ENCODE assay signal across 11 mouse cellular contexts in genomic region chr11:65386291-65387061, GRCm38 (mm10).
A peak's percentile ranks its signal among the peaks of the same experiment; 100 is the strongest.
DNase-seq lines count a peak whose midpoint lies in the region; ATAC-seq lines count a peak whose summit lies in the region.
"Had no signal": no experiment of that assay in that cellular context is flagged by ENCODE, and none has a peak within 500 bp of the region (broad histone marks: within the 10 kb centered on the region; RNA-seq: fewer than 3 reads in every experiment).

No protein-coding gene starts in this region.

- no peak overlapping the region for H3K4me3 ChIP-seq in forebrain, embryonic 12.5 days (replicated peaks)
- no peak overlapping the region for H3K4me3 ChIP-seq in forebrain, embryonic 15.5 days
- H3K4me3 ChIP-seq: embryonic facial prominence, embryonic 12.5 days; left cerebral cortex, adult 2 months had no signal

- H3K36me3 ChIP-seq in forebrain, embryonic 12.5 days (replicated peaks), result no peaks in the 10 kb centered on the region
- H3K36me3 ChIP-seq in forebrain, embryonic 15.5 days, result no peaks in the 10 kb centered on the region
- H3K36me3 ChIP-seq: embryonic facial prominence, embryonic 12.5 days had no signal

- ATAC-seq in forebrain, embryonic 12.5 days (ENCODE audit: low FRiP score), result peak; percentile 46; the same call in 1 of the 2 replicates
- ATAC-seq in forebrain, embryonic 15.5 days (replicated peaks), result no peak
- ATAC-seq in megakaryocyte progenitor cell, adult 5-6 weeks (replicated peaks; ENCODE audit: poor library complexity), result no peak

- 50% methylated on average over 14 of the region's 14 CpGs for WGBS in forebrain, embryonic 12.5 days
- WGBS in forebrain, embryonic 15.5 days, result 31% methylated on average over 14 of the region's 14 CpGs

- H3K27ac ChIP-seq in forebrain, embryonic 12.5 days, result peak overlapping the region; percentile 46
- H3K27ac ChIP-seq in forebrain, embryonic 15.5 days (replicated peaks), result no peak overlapping the region
- H3K27ac ChIP-seq: embryonic facial prominence, embryonic 12.5 days; left cerebral cortex, adult 2 months had no signal

- peaks cover 3% of the 10 kb centered on the region; the same call in 1 of the 2 replicates for H3K4me1 ChIP-seq in forebrain, embryonic 12.5 days
- H3K4me1 ChIP-seq in forebrain, embryonic 15.5 days, result peaks cover 7% of the 10 kb centered on the region; the same call in 1 of the 2 replicates

- H3K4me2 ChIP-seq in forebrain, embryonic 12.5 days, result no peak overlapping the region
- H3K4me2 ChIP-seq in forebrain, embryonic 15.5 days (replicated peaks), result no peak overlapping the region
- H3K4me2 ChIP-seq: embryonic facial prominence, embryonic 12.5 days had no signal

- peak; percentile 50 for DNase-seq in urinary bladder, postnatal 14 days (ENCODE audit: low spot score)
- no peak for DNase-seq in urinary bladder, postnatal 4 days (ENCODE audit: low spot score in 2 of 2)
- DNase-seq in kidney, postnatal 36 days, result peak; percentile 13 to 26
- no peak for DNase-seq in layer of hippocampus, postnatal 36 days
- no peak for DNase-seq in gastrocnemius, postnatal 14 days
- DNase-seq: adrenal gland, postnatal 25 days had no signal

- H3K9ac ChIP-seq in forebrain, embryonic 12.5 days, result no peak overlapping the region
- H3K9ac ChIP-seq in forebrain, embryonic 15.5 days (replicated peaks), result no peak overlapping the region
- H3K9ac ChIP-seq: embryonic facial prominence, embryonic 12.5 days had no signal

- H3K27me3 ChIP-seq in forebrain, embryonic 12.5 days, result no peaks in the 10 kb centered on the region
- no peaks in the 10 kb centered on the region for H3K27me3 ChIP-seq in forebrain, embryonic 15.5 days
- H3K27me3 ChIP-seq: embryonic facial prominence, embryonic 12.5 days had no signal

- H3K9me3 ChIP-seq in forebrain, embryonic 12.5 days, result no peaks in the 10 kb centered on the region
- H3K9me3 ChIP-seq in forebrain, embryonic 15.5 days, result no peaks in the 10 kb centered on the region
- H3K9me3 ChIP-seq: embryonic facial prominence, embryonic 12.5 days had no signal

- intact Hi-C loops in gastrocnemius, postnatal 14 days (cut with DNase I; ENCODE audit: low total_unique reads), result no loop called here

Comparison
In these comparisons a context has a peak if more than half of its experiments do, and no peak if none do; other contexts are left out.
1. DNase-seq: peak in urinary bladder, postnatal 14 days (single experiment) and kidney, postnatal 36 days (2 of 2); none in urinary bladder, postnatal 4 days (0 of 2), layer of hippocampus, postnatal 36 days (0 of 2) and gastrocnemius, postnatal 14 days (single experiment).